Mouse (Mus musculus): ENCODE measurements around the gene Slain1. TPM values are rescaled to one million over a fixed set of nuclear protein-coding genes. Genes with fewer than 3 reads are reported as not detected.
A peak's percentile ranks its signal among the peaks of the same experiment; 100 is the strongest.

Gene Slain1
- total and polyA plus RNA-seq, 2 experiments from 2014 or later: 15.0 to 59.5 TPM

GRCm38 (mm10) chr14:103650413-103651101, 529 bp downstream of the Slain1 start:
- DNase-seq (ENCODE audit: low spot score) (peak; percentile 81), ATAC-seq (peak; percentile 76)
- Histone ChIP-seq H3K9ac (replicated peaks; ENCODE audit: low read length) (peak overlapping the region; percentile 98), H3K36me3 (ENCODE audit: insufficient read depth, low read length) (no peaks in the 10 kb centered on the region), H3K4me1 (ENCODE audit: insufficient read depth, low read length) (peaks cover 10% of the 10 kb centered on the region), H3K4me3 (ENCODE audit: low read length) (peak overlapping the region; percentile 96), H3K4me2 (ENCODE audit: low read depth, low read length) (peak overlapping the region; percentile 79), H3K9me3 (ENCODE audit: low read length) (no peaks in the 10 kb centered on the region), H3K27ac (peak overlapping the region; percentile 97), H3K27me3 (ENCODE audit: insufficient read depth, low read length) (no peaks in the 10 kb centered on the region)
- TF ChIP-seq CTCF (IDR thresholded peaks at IDR 0.05; ENCODE audit: low read depth): no peak
- under 1% methylated on average over 54 of the region's 67 CpGs for WGBS

- Histone ChIP-seq H3K27me3 (ENCODE audit: insufficient read depth, low read length) (no peaks in the 10 kb centered on the region), H3K36me3 (ENCODE audit: insufficient read depth, low read length) (no peaks in the 10 kb centered on the region), H3K9ac (replicated peaks; ENCODE audit: low read length) (peak overlapping the region; percentile 98), H3K27ac (peak overlapping the region; percentile 97), H3K4me3 (ENCODE audit: low read length) (peak overlapping the region; percentile 96), H3K9me3 (ENCODE audit: low read length) (no peaks in the 10 kb centered on the region), H3K4me1 (ENCODE audit: insufficient read depth, low read length) (peaks cover 14% of the 10 kb centered on the region), H3K4me2 (ENCODE audit: low read depth, low read length) (peak overlapping the region; percentile 79)
- ATAC-seq (peak; percentile 48), DNase-seq (ENCODE audit: low spot score) (no peak)
- WGBS: 2% methylated on average over 11 of the region's 11 CpGs
- no peak; the same call in 1 of the 2 replicates for TF ChIP-seq CTCF (IDR thresholded peaks at IDR 0.05; ENCODE audit: low read depth)
Measured at GRCm38 (mm10) chr14:103651106-103651505, 1.1 kb downstream of the Slain1 start.

GRCm38 (mm10) chr14:103651562-103651961, 1.5 kb downstream of the Slain1 start:
- no peak for ATAC-seq
- Histone ChIP-seq H3K4me3 (ENCODE audit: low read length) (peak overlapping the region; percentile 96), H3K9ac (replicated peaks; ENCODE audit: low read length) (peak overlapping the region; percentile 98; the same call in 1 of the 2 replicates), H3K36me3 (ENCODE audit: insufficient read depth, low read length) (no peaks in the 10 kb centered on the region), H3K27ac (0 out of 2 replicates have a peak overlapping the region, but pooled peaks have one; percentile 97), H3K4me2 (ENCODE audit: low read depth, low read length) (peak overlapping the region; percentile 79), H3K4me1 (ENCODE audit: insufficient read depth, low read length) (peaks cover 14% of the 10 kb centered on the region), H3K9me3 (ENCODE audit: low read length) (no peaks in the 10 kb centered on the region), H3K27me3 (ENCODE audit: insufficient read depth, low read length) (no peaks in the 10 kb centered on the region)
- 48% methylated on average over 2 of the region's 2 CpGs for WGBS
- no peak for TF ChIP-seq CTCF (IDR thresholded peaks at IDR 0.05; ENCODE audit: low read depth)
- no peak for DNase-seq (ENCODE audit: low spot score)

DNA sequence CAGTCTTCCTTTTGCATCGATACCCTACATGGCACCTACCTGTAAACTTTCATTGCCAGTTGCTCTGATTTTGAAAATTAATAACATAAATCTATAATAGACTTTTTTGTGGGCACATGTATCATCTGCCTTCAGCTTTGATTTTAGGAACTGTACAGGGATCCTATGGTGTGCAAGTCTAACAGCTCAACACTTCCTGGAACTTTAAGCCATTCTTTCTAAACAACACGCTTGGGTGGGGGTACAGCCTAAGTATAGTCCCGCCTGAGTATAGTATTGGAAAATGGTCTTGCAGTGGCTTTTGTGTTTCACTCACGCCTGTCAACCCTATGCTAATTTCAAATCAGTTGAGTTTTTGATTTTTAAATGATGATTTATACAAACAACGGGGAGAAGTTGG, 2.5 kb downstream of the Slain1 start:
- H3K9me3 ChIP-seq (ENCODE audit: low read length): no peaks in the 10 kb centered on the region
- no peak overlapping the region for H3K27ac ChIP-seq
- DNase-seq (ENCODE audit: low spot score) (no peak), ATAC-seq (no peak)
- no peak for TF ChIP-seq CTCF (IDR thresholded peaks at IDR 0.05; ENCODE audit: low read depth)
- peak overlapping the region; percentile 96 for H3K4me3 ChIP-seq (ENCODE audit: low read length)
- no peak overlapping the region for H3K9ac ChIP-seq (replicated peaks; ENCODE audit: low read length)
- H3K36me3 ChIP-seq (ENCODE audit: insufficient read depth, low read length): no peaks in the 10 kb centered on the region
- peaks cover 14% of the 10 kb centered on the region for H3K4me1 ChIP-seq (ENCODE audit: insufficient read depth, low read length)
- H3K27me3 ChIP-seq (ENCODE audit: insufficient read depth, low read length): no peaks in the 10 kb centered on the region
- WGBS: 80% methylated on average over 5 of the region's 5 CpGs
- H3K4me2 ChIP-seq (ENCODE audit: low read depth, low read length): peak overlapping the region; percentile 79

DNA sequence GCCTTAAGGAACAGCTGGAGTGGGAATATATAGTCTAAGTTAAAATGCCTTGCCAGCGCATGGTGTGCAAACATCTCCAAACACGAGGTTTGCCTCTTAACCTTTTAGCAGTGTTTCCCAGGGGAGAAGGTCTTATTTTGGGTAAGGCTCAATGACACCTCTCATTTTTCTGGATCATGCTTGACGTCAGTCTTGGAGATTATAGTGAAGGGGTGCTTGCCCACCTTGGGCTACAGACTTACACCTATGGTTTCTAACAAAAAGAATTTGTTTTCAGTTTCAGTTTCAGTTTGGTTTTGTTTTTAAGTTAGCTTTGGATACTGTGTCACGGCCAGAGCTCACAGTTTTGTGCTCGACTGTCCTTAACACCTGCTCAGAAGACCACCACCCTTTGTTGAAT, 3.8 kb downstream of the Slain1 start:
- no peaks in the 10 kb centered on the region for H3K27me3 ChIP-seq (ENCODE audit: insufficient read depth, low read length)
- H3K4me2 ChIP-seq (ENCODE audit: low read depth, low read length): peak overlapping the region; percentile 79
- peak overlapping the region; percentile 17; the same call in 1 of the 2 replicates for H3K9ac ChIP-seq (replicated peaks; ENCODE audit: low read length)
- peaks cover 12% of the 10 kb centered on the region; the same call in 1 of the 2 replicates for H3K36me3 ChIP-seq (ENCODE audit: insufficient read depth, low read length)
- no peak overlapping the region for H3K4me3 ChIP-seq (ENCODE audit: low read length)
- 58% methylated on average over 5 of the region's 5 CpGs for WGBS
- H3K9me3 ChIP-seq (ENCODE audit: low read length): no peaks in the 10 kb centered on the region
- H3K4me1 ChIP-seq (ENCODE audit: insufficient read depth, low read length): peaks cover 14% of the 10 kb centered on the region
- ATAC-seq (no peak), DNase-seq (ENCODE audit: low spot score) (no peak)
- no peak overlapping the region for H3K27ac ChIP-seq
- no peak for TF ChIP-seq CTCF (IDR thresholded peaks at IDR 0.05; ENCODE audit: low read depth)

DNA sequence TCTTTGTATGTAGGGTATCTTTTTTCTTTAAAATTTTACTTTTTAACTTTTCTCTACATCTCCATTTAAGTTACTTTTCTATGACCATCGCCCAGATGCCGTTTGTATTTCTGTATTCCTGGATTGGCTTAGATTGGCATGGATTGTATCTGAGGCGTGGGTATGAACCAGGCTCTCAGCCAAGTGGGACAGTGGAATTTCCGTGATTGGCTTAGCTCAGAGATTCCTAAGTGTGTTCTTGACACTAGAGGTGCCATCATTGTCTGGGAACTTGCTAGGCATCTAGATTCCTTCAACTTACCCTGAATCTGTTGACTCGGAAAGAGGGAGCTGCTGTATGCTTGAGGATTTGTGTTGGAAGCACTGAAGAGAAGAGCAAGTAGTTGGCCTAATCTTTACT, 5.4 kb downstream of the Slain1 start:
- DNase-seq (ENCODE audit: low spot score) (no peak), ATAC-seq (no peak)
- Histone ChIP-seq H3K9ac (replicated peaks; ENCODE audit: low read length) (no peak overlapping the region), H3K4me2 (ENCODE audit: low read depth, low read length) (no peak overlapping the region), H3K27ac (no peak overlapping the region), H3K36me3 (ENCODE audit: insufficient read depth, low read length) (peaks cover 17% of the 10 kb centered on the region; the same call in 1 of the 2 replicates), H3K27me3 (ENCODE audit: insufficient read depth, low read length) (no peaks in the 10 kb centered on the region), H3K4me1 (ENCODE audit: insufficient read depth, low read length) (peaks cover 14% of the 10 kb centered on the region), H3K4me3 (ENCODE audit: low read length) (no peak overlapping the region), H3K9me3 (ENCODE audit: low read length) (no peaks in the 10 kb centered on the region)
- TF ChIP-seq CTCF (IDR thresholded peaks at IDR 0.05; ENCODE audit: low read depth): no peak
- 43% methylated on average over 5 of the region's 5 CpGs for WGBS

- WGBS: 88% methylated on average over 4 of the region's 4 CpGs
Measured at GRCm38 (mm10) chr14:103657876-103658275, 7.8 kb downstream of the Slain1 start.

More at GRCm38 (mm10) chr14:103657876-103658275, 7.8 kb downstream of the Slain1 start:
- H3K4me2 ChIP-seq (ENCODE audit: low read depth, low read length): no peak overlapping the region
- H3K4me1 ChIP-seq (ENCODE audit: insufficient read depth, low read length): peaks cover 9% of the 10 kb centered on the region; the same call in 1 of the 2 replicates
- DNase-seq (ENCODE audit: low spot score): no peak
- no peak for TF ChIP-seq CTCF (IDR thresholded peaks at IDR 0.05; ENCODE audit: low read depth)
- H3K9me3 ChIP-seq (ENCODE audit: low read length): no peaks in the 10 kb centered on the region
- H3K27ac ChIP-seq: no peak overlapping the region
- H3K4me3 ChIP-seq (ENCODE audit: low read length): no peak overlapping the region
- H3K27me3 ChIP-seq (ENCODE audit: insufficient read depth, low read length): no peaks in the 10 kb centered on the region
- H3K36me3 ChIP-seq (ENCODE audit: insufficient read depth, low read length): peaks cover 17% of the 10 kb centered on the region; the same call in 1 of the 2 replicates
- no peak for ATAC-seq
- H3K9ac ChIP-seq (replicated peaks; ENCODE audit: low read length): no peak overlapping the region
